Mouse (Mus musculus) MEL (cell line): Measurements from ENCODE around the gene Hcn3. TPM values are rescaled to one million over a fixed set of nuclear protein-coding genes. Genes with fewer than 3 reads are reported as not detected.
A peak's percentile ranks its signal among the peaks of the same experiment; 100 is the strongest.

ENCODE experiments used
- DNase-seq: peaks from one replicate; pipeline ENCODE4 v3.0.0; 2011; ENCODE audit warnings: low read depth, low spot score
- H3K27ac ChIP-seq: 2 replicates; pipeline ENCODE4 v1.5.1; 2012; ENCODE audit warnings: low read depth, mild to moderate bottlenecking, control low read depth, low read length, moderate library complexity; ENCODE audit not compliant: control insufficient read depth
- H3K27me3 ChIP-seq, 2 experiments: fragments of 150-350 bp in 1 of 2; sonication (generic) in 1 of 2; 2 replicates each; pipeline ENCODE4 v1.6.1; 2012; ENCODE audit warnings: low read length in 2 of 2, mild to moderate bottlenecking in 2 of 2, improper control_type of control experiment in 1 of 2, moderate library complexity in 1 of 2; ENCODE audit not compliant: insufficient read depth in 2 of 2, control insufficient read depth in 1 of 2
- H3K36me3 ChIP-seq, 2 experiments: 2 replicates each; pipeline ENCODE4 v1.6.1; 2012 to 2014; ENCODE audit warnings: low read length in 2 of 2, improper control_type of control experiment in 1 of 2, inconsistent platforms in 1 of 2, mild to moderate bottlenecking in 1 of 2; ENCODE audit not compliant: insufficient read depth in 2 of 2, control insufficient read depth in 1 of 2
- H3K4me1 ChIP-seq, 2 experiments: fragments of 150-350 bp in 1 of 2; sonication (generic) in 1 of 2; 2 replicates each; pipeline ENCODE4 v1.6.1; 2012; ENCODE audit warnings: low read length in 2 of 2, improper control_type of control experiment in 1 of 2, mild to moderate bottlenecking in 1 of 2; ENCODE audit not compliant: insufficient read depth in 2 of 2, control insufficient read depth in 1 of 2
- H3K4me3 ChIP-seq, 2 experiments: fragments of 150-350 bp in 1 of 2; sonication (generic) in 1 of 2; 2 replicates each; pipeline ENCODE4 v1.5.1; 2012; ENCODE audit warnings: low read depth in 2 of 2, low read length in 2 of 2, mild to moderate bottlenecking in 2 of 2, moderate library complexity in 2 of 2, control low read depth in 1 of 2, improper control_type of control experiment in 1 of 2; ENCODE audit not compliant: control insufficient read depth in 1 of 2, insufficient read depth in 1 of 2
- H3K79me2 ChIP-seq: 2 replicates; pipeline ENCODE4 v1.6.1; 2012; ENCODE audit warnings: mild to moderate bottlenecking, low read length, moderate library complexity; ENCODE audit not compliant: control insufficient read depth, poor library complexity, insufficient read depth
- H3K9ac ChIP-seq: 2 replicates; pipeline ENCODE4 v1.6.1; 2012; ENCODE audit warnings: low read depth, mild to moderate bottlenecking, control low read depth, low read length, moderate library complexity; ENCODE audit not compliant: control insufficient read depth, poor library complexity, severe bottlenecking
- H3K9me3 ChIP-seq: fragments of 150-350 bp; sonication (generic); replicated peaks from 2 replicates; pipeline ENCODE4 v1.6.1; 2012; ENCODE audit warnings: mild to moderate bottlenecking, low read length, improper control_type of control experiment, moderate library complexity; ENCODE audit not compliant: insufficient read depth
- E2F4 ChIP-seq: IDR thresholded peaks from 2 replicates; pipeline ENCODE4 v1.6.1; 2011; ENCODE audit warnings: low read depth, low read length, improper control_type of control experiment, borderline replicate concordance
- ELF1 ChIP-seq: IDR thresholded peaks from 2 replicates; pipeline ENCODE4 v1.6.1; 2014; ENCODE audit warnings: low read depth, mild to moderate bottlenecking, inconsistent platforms, low read length, improper control_type of control experiment, moderate library complexity
- EP300 ChIP-seq, 2 experiments: IDR thresholded peaks; 2 replicates each; pipeline ENCODE4 v1.6.1; 2011; ENCODE audit warnings: improper control_type of control experiment in 2 of 2, low read length in 2 of 2, low read depth in 1 of 2, mild to moderate bottlenecking in 1 of 2
- ETS1 ChIP-seq: IDR thresholded peaks from 2 replicates; pipeline ENCODE4 v1.6.1; 2012; ENCODE audit warnings: low read depth, mild to moderate bottlenecking, inconsistent platforms, low read length, improper control_type of control experiment, moderate library complexity
- GATA1 ChIP-seq: IDR thresholded peaks from 2 replicates; pipeline ENCODE4 v1.6.1; 2011; ENCODE audit warnings: low read depth, low read length, improper control_type of control experiment
- HCFC1 ChIP-seq: IDR thresholded peaks from 2 replicates; pipeline ENCODE4 v1.6.1; 2012; ENCODE audit warnings: low read depth, mild to moderate bottlenecking, inconsistent platforms, low read length, improper control_type of control experiment, moderate library complexity
- JUND ChIP-seq: IDR thresholded peaks from 2 replicates; pipeline ENCODE4 v1.6.1; 2011; ENCODE audit warnings: low read depth, mild to moderate bottlenecking, improper control_type of control experiment, low read length
- KAT2A ChIP-seq: conservative IDR thresholded peaks from 2 replicates; pipeline ENCODE4 v1.6.1; 2012; ENCODE audit warnings: low read depth, low read length, improper control_type of control experiment, inconsistent platforms
- MAFK ChIP-seq: IDR thresholded peaks from 2 replicates; pipeline ENCODE4 v1.6.1; 2011; ENCODE audit warnings: low read depth, mild to moderate bottlenecking, low read length, improper control_type of control experiment, borderline replicate concordance
- MAX ChIP-seq: IDR thresholded peaks from 2 replicates; pipeline ENCODE4 v1.6.1; 2011; ENCODE audit warnings: low read length, improper control_type of control experiment
- MAZ ChIP-seq: IDR thresholded peaks from 2 replicates; pipeline ENCODE4 v1.6.1; 2012; ENCODE audit warnings: low read depth, mild to moderate bottlenecking, inconsistent platforms, low read length, improper control_type of control experiment
- MEF2A ChIP-seq: IDR thresholded peaks from 2 replicates; pipeline ENCODE4 v1.6.1; 2014; ENCODE audit warnings: low read depth, mild to moderate bottlenecking, inconsistent platforms, low read length, improper control_type of control experiment; ENCODE audit not compliant: poor library complexity, insufficient replicate concordance, severe bottlenecking; ENCODE audit errors: extremely low read depth
- MXI1 ChIP-seq: IDR thresholded peaks from 2 replicates; pipeline ENCODE4 v1.6.1; 2011; ENCODE audit warnings: mild to moderate bottlenecking, low read depth, low read length, improper control_type of control experiment
- MYB ChIP-seq: IDR thresholded peaks from 2 replicates; pipeline ENCODE4 v1.6.1; 2011; ENCODE audit warnings: mild to moderate bottlenecking, low read depth, low read length, improper control_type of control experiment
- NRF1 ChIP-seq: IDR thresholded peaks from 2 replicates; pipeline ENCODE4 v1.6.1; 2014; ENCODE audit warnings: low read depth, mild to moderate bottlenecking, inconsistent platforms, low read length, improper control_type of control experiment, moderate library complexity; ENCODE audit not compliant: poor library complexity, insufficient read depth, severe bottlenecking
- POLR2AphosphoS5 ChIP-seq: IDR thresholded peaks from 2 replicates; pipeline ENCODE4 v1.6.1; 2012; ENCODE audit warnings: low read depth, borderline replicate concordance, mild to moderate bottlenecking, inconsistent platforms, low read length, moderate library complexity, mixed read lengths
- RCOR1 ChIP-seq: IDR thresholded peaks from 2 replicates; pipeline ENCODE4 v1.6.1; 2012; ENCODE audit warnings: low read depth, mild to moderate bottlenecking, inconsistent platforms, low read length, improper control_type of control experiment
- TBP ChIP-seq: IDR thresholded peaks from 2 replicates; pipeline ENCODE4 v1.8.0; 2011; ENCODE audit warnings: low read depth, low read length, improper control_type of control experiment
- TCF12 ChIP-seq: IDR thresholded peaks from 2 replicates; pipeline ENCODE4 v1.6.1; 2014; ENCODE audit warnings: low read depth, mild to moderate bottlenecking, inconsistent platforms, low read length, improper control_type of control experiment, moderate library complexity
- UBTF ChIP-seq: IDR thresholded peaks from 2 replicates; pipeline ENCODE4 v1.6.1; 2012; ENCODE audit warnings: low read depth, mild to moderate bottlenecking, inconsistent platforms, low read length, improper control_type of control experiment, moderate library complexity, borderline replicate concordance; ENCODE audit not compliant: insufficient read depth
- USF1 ChIP-seq: IDR thresholded peaks from 2 replicates; pipeline ENCODE4 v1.6.1; 2014; ENCODE audit warnings: low read depth, mild to moderate bottlenecking, inconsistent platforms, low read length, improper control_type of control experiment, moderate library complexity
- ZC3H11A ChIP-seq: IDR thresholded peaks from 2 replicates; pipeline ENCODE4 v1.6.1; 2012; ENCODE audit warnings: low read depth, mild to moderate bottlenecking, inconsistent platforms, low read length, improper control_type of control experiment
- ZKSCAN1 ChIP-seq: IDR thresholded peaks from 2 replicates; pipeline ENCODE4 v1.6.1; 2012; ENCODE audit warnings: low read depth, mild to moderate bottlenecking, inconsistent platforms, low read length, improper control_type of control experiment, moderate library complexity
- ZMIZ1 ChIP-seq: IDR thresholded peaks from 2 replicates; pipeline ENCODE4 v1.6.1; 2012; ENCODE audit warnings: low read depth, mild to moderate bottlenecking, inconsistent platforms, low read length, improper control_type of control experiment, moderate library complexity
- ZNF384 ChIP-seq: IDR thresholded peaks from 2 replicates; pipeline ENCODE4 v1.6.1; 2012; ENCODE audit warnings: low read depth, mild to moderate bottlenecking, inconsistent platforms, low read length, improper control_type of control experiment
- polyA plus RNA-seq, 2 experiments: library from polyadenylated mRNA; stranded (reverse) in 1 of 2; unstranded in 1 of 2; fragments of >175 nt in 1 of 2; fragments of >200 nt in 1 of 2; gene quantifications; 2 replicates each; pipeline versions ENCODE4 v1.2.1 to v1.2.4; 2012; ENCODE audit warnings: low replicate concordance in 2 of 2, low read depth in 1 of 2; ENCODE audit not compliant: insufficient read length in 2 of 2, insufficient read depth in 1 of 2, missing spikeins in 1 of 2
- total RNA-seq: library from RNA; depleted of rRNA; stranded (reverse); fragments of 300-350 nt; gene quantifications from 2 replicates; pipeline ENCODE4 v1.2.3, GENCODE M21; 2012

Hcn3 gene
- total and polyA plus RNA-seq, 3 experiments = 4.0 to 7.4 TPM; not detected in 1

DNA sequence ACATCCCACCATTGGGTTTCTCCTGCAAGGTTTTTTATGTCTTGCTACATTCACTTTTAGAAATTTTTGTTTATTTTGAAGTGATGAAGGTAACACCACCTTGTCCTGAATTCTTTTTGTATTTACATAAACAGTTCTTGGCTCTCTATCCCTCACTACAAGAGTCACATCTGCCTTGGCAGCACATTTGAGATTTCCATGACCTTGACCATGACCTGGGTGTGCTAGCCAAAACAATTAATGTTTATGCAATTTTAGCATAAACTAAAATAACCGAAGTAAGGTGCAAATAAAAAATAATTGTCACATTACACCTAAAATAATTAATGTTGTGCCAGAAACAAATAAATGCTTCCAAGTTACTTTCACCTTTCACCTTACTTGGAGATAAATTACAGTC is 51.9 kb downstream of the Hcn3 start:
- Histone ChIP-seq H3K36me3 (peaks cover 0 to 20% of the 10 kb centered on the region in 2 experiments; a peak in 2 of 4 replicates), H3K9me3 (no peaks in the 10 kb centered on the region), H3K27ac (peak overlapping the region; percentile 80; the same call in 1 of the 2 replicates), H3K4me3 (no peak overlapping the region), H3K27me3 (no peaks in the 10 kb centered on the region), H3K9ac (peak overlapping the region; percentile 51), H3K4me1 (peaks cover 15 to 18% of the 10 kb centered on the region in 2 experiments), H3K79me2 (no peaks in the 10 kb centered on the region)
- TF ChIP-seq E2F4 (no peak), RCOR1 (no peak), POLR2AphosphoS5 (no peak), TBP (no peak), UBTF (no peak), NRF1 (no peak), USF1 (no peak), MYB (no peak), ZNF384 (no peak), ZKSCAN1 (no peak), HCFC1 (no peak), ZMIZ1 (no peak), MXI1 (no peak)
- no peak for DNase-seq

DNA sequence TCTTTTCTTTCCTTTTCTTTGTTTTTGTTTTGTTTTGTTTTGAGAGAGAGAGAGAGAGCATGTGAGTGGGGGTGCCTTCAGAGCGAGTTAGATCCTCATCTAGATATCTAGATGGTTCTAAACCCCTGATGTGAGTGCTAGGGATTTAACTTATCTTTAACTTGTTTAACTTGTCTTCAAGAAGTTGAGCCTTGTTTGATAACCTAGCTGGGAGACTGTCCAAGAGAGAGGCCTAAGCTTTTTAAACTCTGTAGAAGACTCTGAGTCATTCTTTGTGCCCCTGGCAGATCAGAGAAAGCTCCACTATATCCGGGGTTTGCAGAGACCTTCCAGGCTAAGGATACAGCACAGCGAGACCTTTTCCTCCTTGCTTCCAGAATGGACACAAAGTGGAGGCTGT is 52.5 kb downstream of the Hcn3 start:
- no peaks in the 10 kb centered on the region for H3K9me3 ChIP-seq
- no peaks in the 10 kb centered on the region for H3K27me3 ChIP-seq
- H3K4me1 ChIP-seq = peaks cover 15 to 18% of the 10 kb centered on the region in 2 experiments
- no peaks in the 10 kb centered on the region for H3K79me2 ChIP-seq
- H3K27ac ChIP-seq = peak overlapping the region; percentile 80
- H3K36me3 ChIP-seq = peaks cover 0 to 20% of the 10 kb centered on the region in 2 experiments; a peak in 2 of 4 replicates
- H3K4me3 ChIP-seq = peak overlapping the region in 1 of 2 experiments; percentile 25; a peak in 1 of 4 replicates
- TF ChIP-seq HCFC1 (peak; percentile 51), USF1 (no peak), MAX (peak; percentile 26; the same call in 1 of the 2 replicates), TCF12 (peak; percentile 59; the same call in 1 of the 2 replicates), ZMIZ1 (no peak), MAFK (no peak), EP300 (IDR thresholded peaks at IDR 0.05; ENCODE audit: low read depth in 1 of 2, low read length in 2 of 2) (peak; percentile 67 to 83), JUND (0 out of 2 replicates have a peak, but pooled peaks have one; percentile 42), MEF2A (no peak), KAT2A (no peak; the same call in 1 of the 2 replicates), MAZ (no peak), RCOR1 (peak; percentile 70), ZC3H11A (no peak), ELF1 (0 out of 2 replicates have a peak, but pooled peaks have one; percentile 26), ETS1 (peak; percentile 62; the same call in 1 of the 2 replicates), GATA1 (peak; percentile 74)
- DNase-seq = peak; percentile 77
- H3K9ac ChIP-seq = peak overlapping the region; percentile 51
